Mouse (Mus musculus): ENCODE measurements around the gene Runx1. TPM values are rescaled to one million over a fixed set of nuclear protein-coding genes. Genes with fewer than 3 reads are reported as not detected.

Gene Runx1
- polyA plus RNA-seq, 1 experiment from 2014 or later = 4.2 TPM

DNA sequence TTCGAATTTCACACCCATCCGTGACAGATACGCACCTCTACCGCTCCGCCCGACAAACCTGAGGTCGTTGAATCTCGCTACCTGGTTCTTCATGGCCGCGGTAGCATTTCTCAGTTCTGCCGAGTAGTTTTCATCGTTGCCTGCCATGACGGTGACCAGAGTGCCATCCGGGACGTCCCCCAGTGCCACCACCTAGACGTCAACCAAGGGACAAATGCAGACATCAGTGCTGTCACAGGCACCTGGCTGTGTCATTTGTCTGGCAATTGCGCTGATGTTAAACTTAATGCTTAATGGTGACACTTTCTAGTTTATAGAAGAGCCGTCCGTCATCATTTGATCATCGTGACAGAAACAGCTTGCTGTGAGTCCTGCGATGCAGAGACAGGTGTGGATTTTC, 137.0 kb downstream of the Runx1 start:
- no peak for DNase-seq (ENCODE audit: low spot score)
- 93% methylated on average over 21 of the region's 21 CpGs for WGBS
- peaks cover 8% of the 10 kb centered on the region; the same call in 1 of the 2 replicates for H3K27me3 ChIP-seq (ENCODE audit: control insufficient read depth, insufficient read depth, low read length)

DNA sequence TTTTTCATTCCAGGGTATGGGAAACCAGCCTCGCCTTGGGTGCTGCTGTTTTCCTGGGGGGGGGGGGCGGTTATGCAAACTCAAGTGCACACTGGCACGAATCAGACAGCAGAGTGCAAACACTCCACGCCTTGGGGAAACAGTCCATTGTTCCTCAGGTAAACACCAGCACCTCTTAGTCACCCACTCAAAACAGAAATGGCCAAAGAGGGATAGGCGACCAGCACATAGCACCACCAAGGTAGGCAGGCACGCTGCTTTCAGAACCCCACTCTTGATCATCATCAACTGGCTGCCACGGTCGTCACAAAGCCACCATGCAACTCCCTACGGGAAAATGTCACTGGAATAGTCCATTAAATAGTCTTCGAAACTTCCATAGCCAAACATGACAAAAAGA, 139.0 kb downstream of the Runx1 start:
- H3K9me3 ChIP-seq (replicated peaks; ENCODE audit: control insufficient read depth, low read length) = no peaks in the 10 kb centered on the region
- H3K4me2 ChIP-seq (ENCODE audit: low read depth, low read length) = no peak overlapping the region
- ATAC-seq (replicated peaks; ENCODE audit: insufficient number of reproducible peaks, low FRiP score, low TSS enrichment, low read depth) (no peak), DNase-seq (ENCODE audit: low spot score) (no peak)
- no peak overlapping the region for H3K9ac ChIP-seq (replicated peaks; ENCODE audit: low read length)
- H3K4me3 ChIP-seq (ENCODE audit: low read depth, low read length) = no peak overlapping the region
- no peak overlapping the region for H3K27ac ChIP-seq (replicated peaks; ENCODE audit: low read depth, low read length)
- no peaks in the 10 kb centered on the region for H3K36me3 ChIP-seq (replicated peaks; ENCODE audit: control insufficient read depth, insufficient read depth, low read depth, low read length)
- 88% methylated on average over 10 of the region's 10 CpGs for WGBS
- H3K27me3 ChIP-seq (ENCODE audit: control insufficient read depth, insufficient read depth, low read length) = no peaks in the 10 kb centered on the region
- H3K4me1 ChIP-seq (ENCODE audit: control insufficient read depth, insufficient read depth, low read length) = no peaks in the 10 kb centered on the region

More for the DNA sequence above, 137.0 kb downstream of the Runx1 start:
- Histone ChIP-seq H3K9me3 (replicated peaks; ENCODE audit: control insufficient read depth, low read length) (no peaks in the 10 kb centered on the region), H3K9ac (replicated peaks; ENCODE audit: low read length) (no peak overlapping the region), H3K4me3 (ENCODE audit: low read depth, low read length) (no peak overlapping the region), H3K4me1 (ENCODE audit: control insufficient read depth, insufficient read depth, low read length) (no peaks in the 10 kb centered on the region), H3K36me3 (replicated peaks; ENCODE audit: control insufficient read depth, insufficient read depth, low read depth, low read length) (no peaks in the 10 kb centered on the region), H3K4me2 (ENCODE audit: low read depth, low read length) (no peak overlapping the region), H3K27ac (replicated peaks; ENCODE audit: low read depth, low read length) (no peak overlapping the region)
- ATAC-seq (replicated peaks; ENCODE audit: insufficient number of reproducible peaks, low FRiP score, low TSS enrichment, low read depth) = no peak

DNA sequence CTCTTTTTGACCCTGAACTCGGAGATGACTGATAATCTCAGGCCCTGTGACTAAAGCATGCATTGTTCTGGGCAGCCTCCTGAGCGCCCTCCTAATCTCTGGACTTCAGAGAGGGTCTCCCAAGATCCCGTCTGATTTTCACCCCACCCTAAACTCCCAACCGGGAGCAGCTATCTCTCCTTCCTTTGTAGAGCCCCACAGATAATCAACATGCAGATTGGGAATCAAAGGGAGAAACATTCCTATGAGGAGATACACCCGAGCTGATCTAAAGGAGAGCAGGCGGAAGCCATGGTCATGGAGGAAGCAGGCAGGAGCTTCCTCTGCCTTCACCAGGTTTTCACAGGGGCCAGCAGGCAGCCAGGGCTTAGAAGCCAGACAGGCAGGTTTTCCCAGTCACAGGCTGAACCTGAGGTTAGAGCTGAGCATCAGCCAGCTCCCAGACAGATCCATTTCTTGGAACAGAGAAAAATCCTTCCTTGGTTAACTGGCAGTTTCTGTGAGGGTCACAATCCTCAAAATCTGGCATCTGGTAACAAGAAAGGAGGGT, 140.1 kb downstream of the Runx1 start:
- WGBS = 40% methylated on average over 6 of the region's 6 CpGs

DNA sequence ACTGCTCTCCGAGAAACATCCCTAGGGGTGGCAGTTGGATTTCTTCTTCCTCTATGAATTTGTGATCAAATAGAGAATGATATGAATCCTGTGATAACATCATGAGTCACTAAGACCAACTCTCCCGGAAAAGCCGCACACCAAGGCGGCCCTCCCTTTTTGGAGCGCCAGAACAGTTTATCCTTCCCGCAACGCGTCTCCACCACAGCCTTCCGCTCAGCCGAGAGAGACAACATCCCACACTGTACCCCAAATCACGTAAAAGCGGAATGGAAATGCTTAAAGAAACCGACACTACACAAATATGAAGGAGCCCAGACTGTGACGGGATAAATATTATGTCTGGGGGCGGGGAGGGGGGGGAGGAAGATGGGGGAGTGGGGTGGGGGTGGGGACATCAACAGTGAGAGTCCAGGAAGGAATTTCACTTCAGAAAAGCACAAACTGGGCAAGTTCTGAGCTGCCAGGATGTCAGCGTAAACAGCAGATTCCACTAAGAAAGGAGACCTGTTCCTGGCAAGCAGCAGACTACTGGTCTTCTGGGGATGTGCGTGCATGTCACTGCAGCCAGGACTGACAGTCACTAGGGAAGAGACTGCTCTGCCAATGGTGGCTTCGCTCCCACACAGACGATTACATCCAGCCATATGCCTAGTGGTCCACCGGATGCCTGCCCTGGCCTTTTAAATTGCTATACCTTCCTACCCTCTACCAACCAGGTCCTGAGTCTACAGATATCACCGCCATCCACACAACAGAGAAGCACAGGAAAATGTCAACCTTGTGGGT, 141.3 kb downstream of the Runx1 start:
- H3K27me3 ChIP-seq (ENCODE audit: control insufficient read depth, insufficient read depth, low read length) = no peaks in the 10 kb centered on the region
- H3K4me3 ChIP-seq (ENCODE audit: low read depth, low read length) = no peak overlapping the region
- DNase-seq (ENCODE audit: low spot score) (no peak), ATAC-seq (replicated peaks; ENCODE audit: insufficient number of reproducible peaks, low FRiP score, low TSS enrichment, low read depth) (no peak)
- 69% methylated on average over 21 of the region's 21 CpGs for WGBS
- no peak overlapping the region for H3K9ac ChIP-seq (replicated peaks; ENCODE audit: low read length)
- no peaks in the 10 kb centered on the region for H3K9me3 ChIP-seq (replicated peaks; ENCODE audit: control insufficient read depth, low read length)
- no peak overlapping the region for H3K27ac ChIP-seq (replicated peaks; ENCODE audit: low read depth, low read length)
- H3K4me2 ChIP-seq (ENCODE audit: low read depth, low read length) = no peak overlapping the region
- no peaks in the 10 kb centered on the region for H3K36me3 ChIP-seq (replicated peaks; ENCODE audit: control insufficient read depth, insufficient read depth, low read depth, low read length)
- no peaks in the 10 kb centered on the region for H3K4me1 ChIP-seq (ENCODE audit: control insufficient read depth, insufficient read depth, low read length)

More for the DNA sequence above, 140.1 kb downstream of the Runx1 start:
- Histone ChIP-seq H3K27me3 (ENCODE audit: control insufficient read depth, insufficient read depth, low read length) (no peaks in the 10 kb centered on the region), H3K36me3 (replicated peaks; ENCODE audit: control insufficient read depth, insufficient read depth, low read depth, low read length) (no peaks in the 10 kb centered on the region), H3K9me3 (replicated peaks; ENCODE audit: control insufficient read depth, low read length) (no peaks in the 10 kb centered on the region), H3K9ac (replicated peaks; ENCODE audit: low read length) (no peak overlapping the region), H3K4me1 (ENCODE audit: control insufficient read depth, insufficient read depth, low read length) (no peaks in the 10 kb centered on the region), H3K4me3 (ENCODE audit: low read depth, low read length) (no peak overlapping the region), H3K4me2 (ENCODE audit: low read depth, low read length) (no peak overlapping the region), H3K27ac (replicated peaks; ENCODE audit: low read depth, low read length) (no peak overlapping the region)
- no peak for ATAC-seq (replicated peaks; ENCODE audit: insufficient number of reproducible peaks, low FRiP score, low TSS enrichment, low read depth)
- DNase-seq (ENCODE audit: low spot score) = no peak

DNA sequence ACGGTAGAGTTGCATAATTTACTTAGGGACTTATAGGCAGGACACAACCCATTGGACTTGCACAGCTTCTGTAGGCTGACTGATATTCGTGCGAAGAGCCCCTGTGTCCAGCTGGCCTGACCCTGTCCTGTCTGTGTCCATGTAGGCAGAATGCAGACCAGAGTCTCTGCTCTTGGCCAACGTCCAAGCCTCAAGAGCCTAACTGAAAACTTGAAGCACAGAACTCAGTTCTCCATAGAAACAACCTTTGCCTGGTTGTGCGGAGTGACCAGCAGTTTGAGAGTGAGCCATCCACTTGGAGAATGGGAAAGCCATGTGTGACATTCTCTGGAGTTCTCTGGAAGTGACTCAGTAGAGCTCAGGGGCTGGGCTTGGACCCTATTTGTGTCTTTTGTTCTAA, 149.3 kb downstream of the Runx1 start:
- no peak for ATAC-seq (replicated peaks; ENCODE audit: insufficient number of reproducible peaks, low FRiP score, low TSS enrichment, low read depth)
- 92% methylated on average over 5 of the region's 5 CpGs for WGBS
- no peak for DNase-seq (ENCODE audit: low spot score)
- Histone ChIP-seq H3K9ac (replicated peaks; ENCODE audit: low read length) (no peak overlapping the region), H3K36me3 (replicated peaks; ENCODE audit: control insufficient read depth, insufficient read depth, low read depth, low read length) (no peaks in the 10 kb centered on the region), H3K4me2 (ENCODE audit: low read depth, low read length) (no peak overlapping the region), H3K27ac (replicated peaks; ENCODE audit: low read depth, low read length) (no peak overlapping the region), H3K4me1 (ENCODE audit: control insufficient read depth, insufficient read depth, low read length) (no peaks in the 10 kb centered on the region; the same call in 1 of the 2 replicates), H3K27me3 (ENCODE audit: control insufficient read depth, insufficient read depth, low read length) (no peaks in the 10 kb centered on the region), H3K4me3 (ENCODE audit: low read depth, low read length) (no peak overlapping the region), H3K9me3 (replicated peaks; ENCODE audit: control insufficient read depth, low read length) (no peaks in the 10 kb centered on the region)

DNA sequence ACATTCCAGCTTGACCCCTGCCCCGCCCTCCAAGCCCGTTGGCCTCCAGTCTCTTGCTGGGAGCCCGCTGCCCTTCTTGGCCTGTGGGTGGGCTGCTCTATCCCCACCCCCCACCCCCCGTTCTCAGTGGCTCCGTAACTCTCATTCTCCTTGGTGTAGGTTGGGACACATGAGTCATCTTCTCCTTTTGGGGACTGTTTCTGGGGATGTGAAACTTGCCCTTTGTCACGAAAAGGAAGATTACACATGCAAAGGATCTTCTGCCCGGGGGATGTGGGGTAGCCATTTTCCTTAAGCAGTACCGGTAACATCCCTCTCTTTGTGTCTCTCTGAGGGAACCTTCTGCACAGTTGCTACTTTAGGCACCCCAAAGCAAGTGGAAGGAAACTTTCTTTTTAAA, 150.3 kb downstream of the Runx1 start:
- Histone ChIP-seq H3K36me3 (replicated peaks; ENCODE audit: control insufficient read depth, insufficient read depth, low read depth, low read length) (no peaks in the 10 kb centered on the region), H3K9me3 (replicated peaks; ENCODE audit: control insufficient read depth, low read length) (no peaks in the 10 kb centered on the region), H3K4me1 (ENCODE audit: control insufficient read depth, insufficient read depth, low read length) (no peaks in the 10 kb centered on the region; the same call in 1 of the 2 replicates), H3K4me2 (ENCODE audit: low read depth, low read length) (no peak overlapping the region), H3K27me3 (ENCODE audit: control insufficient read depth, insufficient read depth, low read length) (no peaks in the 10 kb centered on the region), H3K4me3 (ENCODE audit: low read depth, low read length) (no peak overlapping the region), H3K27ac (replicated peaks; ENCODE audit: low read depth, low read length) (no peak overlapping the region), H3K9ac (replicated peaks; ENCODE audit: low read length) (no peak overlapping the region)
- no peak for DNase-seq (ENCODE audit: low spot score)
- no peak for ATAC-seq (replicated peaks; ENCODE audit: insufficient number of reproducible peaks, low FRiP score, low TSS enrichment, low read depth)
- 48% methylated on average over 8 of the region's 8 CpGs for WGBS

DNA sequence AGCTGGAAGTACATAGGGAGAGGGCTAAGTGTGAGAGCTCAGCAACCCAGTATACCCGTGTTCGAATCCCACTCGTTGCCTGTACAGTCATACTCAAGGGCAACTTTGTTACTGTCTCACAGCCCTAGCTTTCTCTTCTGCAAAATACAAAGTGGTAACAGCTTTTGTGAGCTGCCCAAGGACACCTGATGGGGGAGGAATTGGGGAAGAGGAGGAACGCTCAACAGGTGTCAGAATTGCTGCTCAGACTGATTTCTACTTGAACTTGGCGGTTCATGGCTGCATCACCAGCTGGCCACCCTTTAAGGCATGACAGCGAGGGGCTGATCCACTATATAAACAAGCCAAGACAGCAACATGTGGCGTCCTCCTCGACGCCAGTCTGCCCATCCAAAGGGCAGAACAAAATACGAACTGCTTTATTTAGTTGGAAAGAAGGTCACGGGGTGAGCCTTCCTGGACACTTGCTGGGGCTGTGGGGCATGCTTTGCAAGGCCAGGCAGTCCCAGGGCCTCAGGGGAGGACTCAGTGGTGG, 151.0 kb downstream of the Runx1 start:
- Histone ChIP-seq H3K36me3 (replicated peaks; ENCODE audit: control insufficient read depth, insufficient read depth, low read depth, low read length) (no peaks in the 10 kb centered on the region), H3K9me3 (replicated peaks; ENCODE audit: control insufficient read depth, low read length) (no peaks in the 10 kb centered on the region), H3K27me3 (ENCODE audit: control insufficient read depth, insufficient read depth, low read length) (no peaks in the 10 kb centered on the region), H3K4me2 (ENCODE audit: low read depth, low read length) (no peak overlapping the region), H3K4me3 (ENCODE audit: low read depth, low read length) (no peak overlapping the region), H3K9ac (replicated peaks; ENCODE audit: low read length) (no peak overlapping the region), H3K4me1 (ENCODE audit: control insufficient read depth, insufficient read depth, low read length) (no peaks in the 10 kb centered on the region; the same call in 1 of the 2 replicates), H3K27ac (replicated peaks; ENCODE audit: low read depth, low read length) (no peak overlapping the region)
- no peak for ATAC-seq (replicated peaks; ENCODE audit: insufficient number of reproducible peaks, low FRiP score, low TSS enrichment, low read depth)
- no peak for DNase-seq (ENCODE audit: low spot score)
- WGBS = 58% methylated on average over 11 of the region's 11 CpGs
